Mouse (Mus musculus) spleen, adult 2 months (tissue): ENCODE measurements around the gene Cutal.

Experiments
- CTCF ChIP-seq: fragments of 200-500 bp; IDR thresholded peaks from 2 replicates; pipeline ENCODE4 v1.5.1; 2011; ENCODE audit warnings: mild to moderate bottlenecking, inconsistent platforms; ENCODE audit not compliant: insufficient read depth, insufficient read length, insufficient replicate concordance; ENCODE audit errors: extremely low read depth
- POLR2A ChIP-seq: fragments of 200-500 bp; IDR thresholded peaks from 2 replicates; pipeline ENCODE4 v1.6.1; 2011; ENCODE audit warnings: low read depth, low read length, inconsistent platforms

DNA sequence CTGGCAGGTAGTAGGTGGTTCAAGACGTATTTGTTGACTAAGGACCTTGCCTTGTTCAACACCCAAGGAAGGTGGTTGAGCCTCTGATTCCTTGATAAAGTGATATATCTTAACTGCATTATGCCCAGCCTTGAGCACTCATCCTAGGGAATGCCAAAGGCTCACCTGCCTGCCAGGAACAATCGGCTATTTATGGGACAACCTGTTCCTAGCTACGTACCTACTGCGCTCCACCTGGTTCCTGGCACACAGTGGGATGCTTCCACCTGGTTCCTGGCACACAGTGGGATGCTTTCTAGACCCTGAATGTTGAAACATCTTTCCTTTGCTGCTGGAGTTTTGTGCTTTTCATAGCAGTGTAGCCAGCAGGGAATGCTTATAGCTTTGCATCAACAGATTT is 35.5 kb downstream of the Cutal start:
- TF ChIP-seq CTCF (no peak), POLR2A (no peak)
